Mouse (Mus musculus) lung, embryonic 16.5 days (tissue): ENCODE measurements around the gene Tmc8. TPM values are rescaled to one million over a fixed set of nuclear protein-coding genes. Genes with fewer than 3 reads are reported as not detected.

Experiments
- ATAC-seq: fragments of 200-750 bp; cut with Nextera tagmentation; 2 replicates; pipeline ENCODE4 v1.8.0; 2017; ENCODE audit warnings: low read depth, mild to moderate bottlenecking, moderate library complexity
- H3K27ac ChIP-seq: fragments of 300-500 bp; sonication (generic); 2 replicates; pipeline ENCODE4 v1.5.1; 2014; ENCODE audit warnings: mild to moderate bottlenecking, control low read depth, low read length
- H3K27me3 ChIP-seq: fragments of 300-500 bp; sonication (generic); 2 replicates; pipeline ENCODE4 v1.6.1; 2014; ENCODE audit warnings: low read depth, low read length, mixed read lengths; ENCODE audit not compliant: control insufficient read depth, insufficient read depth
- H3K36me3 ChIP-seq: fragments of 300-500 bp; sonication (generic); 2 replicates; pipeline ENCODE4 v1.6.1; 2014; ENCODE audit warnings: low read length; ENCODE audit not compliant: control insufficient read depth, insufficient read depth
- H3K4me1 ChIP-seq: fragments of 300-500 bp; sonication (generic); replicated peaks from 2 replicates; pipeline ENCODE4 v1.6.1; 2014; ENCODE audit warnings: low read length, mixed read lengths; ENCODE audit not compliant: control insufficient read depth, insufficient read depth
- H3K4me2 ChIP-seq: fragments of 300-500 bp; sonication (generic); 2 replicates; pipeline ENCODE4 v1.6.1; 2014; ENCODE audit warnings: low read depth, low read length, control low read depth
- H3K4me3 ChIP-seq: fragments of 300-500 bp; sonication (generic); 2 replicates; pipeline ENCODE4 v1.5.1; 2014; ENCODE audit warnings: mild to moderate bottlenecking, low read length, control low read depth
- H3K9ac ChIP-seq: fragments of 300-500 bp; sonication (generic); 2 replicates; pipeline ENCODE4 v1.6.1; 2014; ENCODE audit warnings: low read length, control low read depth
- H3K9me3 ChIP-seq: fragments of 300-500 bp; sonication (generic); 2 replicates; pipeline ENCODE4 v1.6.1; 2016; ENCODE audit warnings: low read length; ENCODE audit not compliant: control insufficient read depth
- WGBS: fragments of 180-500 bp; shearing (Covaris S2); extraction: QIAGEN DNeasy Blood & Tissue Kit; methylation state at CpG from one replicate; pipeline ENCODE4 v1.1.7; 2014; 5-methylcytosine and 5-hydroxymethylcytosine counted together
- polyA plus RNA-seq: library from polyadenylated mRNA; unstranded; fragments of >200 nt; fragmentation: Nextera tagmentation; extraction: Ambion mirVana; gene quantifications from 2 replicates; pipeline ENCODE4 v1.2.1, GENCODE M21; 2015

The Tmc8 gene
- polyA plus RNA-seq, 1 experiment from 2014 or later = 4.0 TPM

- Histone ChIP-seq H3K9me3 (no peaks in the 10 kb centered on the region), H3K4me3 (no peak overlapping the region), H3K4me1 (no peaks in the 10 kb centered on the region), H3K27me3 (no peaks in the 10 kb centered on the region), H3K27ac (no peak overlapping the region), H3K4me2 (no peak overlapping the region), H3K36me3 (peaks cover 57% of the 10 kb centered on the region), H3K9ac (no peak overlapping the region)
- WGBS = 79% methylated on average over 6 of the region's 6 CpGs
- no peak for ATAC-seq
These were observed 30.3 kb upstream of the Tmc8 start for GRCm38 (mm10) chr11:117751544-117751943.

DNA sequence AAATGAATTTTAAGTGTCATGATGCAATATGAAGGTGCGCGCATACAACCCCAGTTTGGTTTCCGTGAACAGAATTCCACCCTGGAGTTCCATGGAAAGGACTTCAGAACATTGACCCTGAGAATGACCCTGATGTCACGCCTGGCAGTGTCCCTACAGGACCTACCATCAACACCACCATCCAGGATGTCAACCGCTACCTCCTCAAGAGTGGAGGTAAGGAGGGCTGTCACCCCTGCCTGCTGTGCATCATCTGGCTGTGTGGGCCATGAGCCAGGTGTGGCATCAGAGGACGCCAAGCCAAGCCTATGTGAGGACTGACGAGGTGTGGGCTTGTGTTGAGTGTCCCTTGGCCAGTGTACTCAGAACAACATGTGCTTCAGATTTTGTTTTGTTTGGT lies 26.0 kb upstream of the Tmc8 start:
- Histone ChIP-seq H3K4me3 (no peak overlapping the region), H3K27ac (no peak overlapping the region), H3K9ac (no peak overlapping the region), H3K4me2 (no peak overlapping the region), H3K27me3 (no peaks in the 10 kb centered on the region), H3K9me3 (no peaks in the 10 kb centered on the region), H3K4me1 (no peaks in the 10 kb centered on the region), H3K36me3 (peaks cover 58% of the 10 kb centered on the region)
- ATAC-seq = no peak
- 95% methylated on average over 7 of the region's 7 CpGs for WGBS

GRCm38 (mm10) chr11:117759267-117759666 lies 22.6 kb upstream of the Tmc8 start:
- H3K27me3 ChIP-seq = no peaks in the 10 kb centered on the region
- no peak overlapping the region for H3K4me2 ChIP-seq
- H3K4me1 ChIP-seq = no peaks in the 10 kb centered on the region
- peaks cover 48% of the 10 kb centered on the region for H3K36me3 ChIP-seq
- no peak for ATAC-seq
- no peak overlapping the region for H3K27ac ChIP-seq
- 80% methylated on average over 10 of the region's 10 CpGs for WGBS
- H3K9ac ChIP-seq = no peak overlapping the region
- no peak overlapping the region for H3K4me3 ChIP-seq
- no peaks in the 10 kb centered on the region for H3K9me3 ChIP-seq

DNA sequence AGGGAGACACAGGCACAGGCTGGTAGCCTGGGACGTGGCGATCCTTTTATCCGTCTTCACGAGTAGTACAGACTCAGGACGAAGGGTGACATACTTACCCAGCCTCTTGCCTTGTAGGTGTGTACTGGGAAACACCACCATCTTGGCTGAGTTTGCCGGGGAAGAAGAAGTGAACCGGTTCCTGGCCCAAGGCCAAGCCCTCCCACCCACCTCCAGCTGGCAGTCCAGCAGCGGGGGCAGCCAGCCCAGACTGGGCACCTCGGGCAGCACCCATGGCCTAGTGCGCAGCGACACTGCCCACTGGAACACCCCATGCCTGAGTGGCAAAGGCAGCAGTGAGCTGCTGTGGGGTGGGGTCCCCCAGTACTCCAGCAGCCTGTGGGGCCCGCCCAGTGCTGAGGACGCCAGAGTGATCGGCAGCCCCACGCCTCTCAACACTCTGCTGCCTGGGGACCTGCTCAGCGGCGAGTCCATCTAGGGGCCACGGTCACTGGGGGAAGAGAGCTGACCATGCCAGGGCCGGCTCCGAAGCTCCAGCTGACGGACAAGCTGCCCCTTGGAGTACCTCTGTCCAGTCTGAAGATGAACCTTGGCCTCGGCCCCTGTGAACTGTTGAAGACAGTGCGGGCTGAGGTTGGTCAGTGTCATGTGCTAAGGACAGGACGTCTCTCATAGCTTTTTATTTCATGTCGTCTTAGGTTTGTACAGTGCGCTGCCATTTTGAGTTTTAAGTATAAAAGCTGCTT lies 21.3 kb upstream of the Tmc8 start:
- Histone ChIP-seq H3K4me2 (no peak overlapping the region), H3K36me3 (peaks cover 39% of the 10 kb centered on the region), H3K9ac (no peak overlapping the region), H3K27ac (no peak overlapping the region), H3K4me3 (no peak overlapping the region), H3K27me3 (no peaks in the 10 kb centered on the region), H3K4me1 (no peaks in the 10 kb centered on the region), H3K9me3 (no peaks in the 10 kb centered on the region)
- ATAC-seq = 0 out of 2 replicates have a peak, but pooled peaks have one; percentile 11
- WGBS = 85% methylated on average over 26 of the region's 26 CpGs

- H3K36me3 ChIP-seq = peaks cover 30% of the 10 kb centered on the region
- H3K27ac ChIP-seq = no peak overlapping the region
- no peak overlapping the region for H3K4me3 ChIP-seq
- H3K27me3 ChIP-seq = no peaks in the 10 kb centered on the region
- WGBS = 80% methylated on average over 13 of the region's 13 CpGs
- H3K4me2 ChIP-seq = no peak overlapping the region
- no peak overlapping the region for H3K9ac ChIP-seq
- no peak for ATAC-seq
- H3K4me1 ChIP-seq = no peaks in the 10 kb centered on the region
- H3K9me3 ChIP-seq = no peaks in the 10 kb centered on the region
These were observed 20.1 kb upstream of the Tmc8 start for GRCm38 (mm10) chr11:117761801-117762200.

DNA sequence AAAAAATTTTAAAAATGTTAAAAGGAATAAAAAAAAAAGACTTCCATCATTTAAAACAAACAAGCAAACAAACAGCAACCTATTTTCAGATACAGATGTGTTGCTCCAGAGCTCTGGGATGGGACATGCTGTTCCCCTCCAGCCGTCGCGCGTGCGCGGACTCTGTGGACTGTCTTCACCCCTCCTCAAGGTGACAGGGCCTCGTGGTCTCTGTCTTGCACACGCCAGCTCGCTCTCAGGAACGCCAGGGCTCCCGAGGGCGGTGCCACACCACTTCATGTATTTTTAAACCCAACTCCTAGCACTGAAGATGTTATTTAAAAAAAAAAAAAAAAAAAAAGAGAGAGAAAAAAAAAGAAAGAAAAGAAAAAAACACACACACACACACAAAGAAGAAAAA lies 19.6 kb upstream of the Tmc8 start:
- ATAC-seq = no peak
- peaks cover 29% of the 10 kb centered on the region for H3K36me3 ChIP-seq
- no peak overlapping the region for H3K4me2 ChIP-seq
- no peak overlapping the region for H3K9ac ChIP-seq
- no peaks in the 10 kb centered on the region for H3K27me3 ChIP-seq
- no peaks in the 10 kb centered on the region for H3K9me3 ChIP-seq
- H3K4me3 ChIP-seq = no peak overlapping the region
- 81% methylated on average over 12 of the region's 12 CpGs for WGBS
- no peaks in the 10 kb centered on the region for H3K4me1 ChIP-seq
- H3K27ac ChIP-seq = no peak overlapping the region

DNA sequence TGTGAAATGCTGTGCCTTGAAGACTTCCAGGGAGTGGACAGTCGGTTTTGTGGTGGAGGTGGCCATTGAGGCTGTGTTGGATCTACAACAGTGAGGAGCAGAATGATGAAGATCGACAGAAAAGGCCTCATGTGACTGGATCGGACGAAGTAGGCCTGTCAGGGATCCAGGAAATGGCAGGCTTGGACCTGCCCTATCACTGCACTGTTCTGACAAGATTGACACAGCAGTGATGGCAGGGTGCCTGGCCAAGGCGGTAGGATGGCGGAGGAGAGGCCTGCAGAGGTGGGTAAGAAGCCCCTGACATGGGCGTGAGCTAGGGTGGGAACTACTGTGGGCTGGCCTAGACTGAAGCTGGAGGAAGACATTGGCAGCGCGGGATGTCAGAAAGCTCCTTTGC lies 17.6 kb upstream of the Tmc8 start:
- Histone ChIP-seq H3K36me3 (peaks cover 16% of the 10 kb centered on the region), H3K4me1 (no peaks in the 10 kb centered on the region; the same call in 1 of the 2 replicates), H3K4me2 (no peak overlapping the region), H3K9me3 (no peaks in the 10 kb centered on the region), H3K27ac (no peak overlapping the region), H3K27me3 (no peaks in the 10 kb centered on the region), H3K9ac (no peak overlapping the region), H3K4me3 (no peak overlapping the region)
- ATAC-seq = no peak
- WGBS = 89% methylated on average over 9 of the region's 9 CpGs

- Histone ChIP-seq H3K4me1 (no peaks in the 10 kb centered on the region; the same call in 1 of the 2 replicates), H3K4me2 (no peak overlapping the region), H3K27ac (no peak overlapping the region), H3K27me3 (no peaks in the 10 kb centered on the region), H3K9me3 (no peaks in the 10 kb centered on the region), H3K9ac (no peak overlapping the region), H3K4me3 (no peak overlapping the region), H3K36me3 (peaks cover 10% of the 10 kb centered on the region)
- WGBS = 88% methylated on average over 5 of the region's 5 CpGs
- no peak for ATAC-seq
These were observed 16.5 kb upstream of the Tmc8 start for GRCm38 (mm10) chr11:117765361-117765760.

GRCm38 (mm10) chr11:117766275-117766674 lies 15.6 kb upstream of the Tmc8 start:
- Histone ChIP-seq H3K4me2 (no peak overlapping the region), H3K9ac (no peak overlapping the region), H3K9me3 (no peaks in the 10 kb centered on the region), H3K36me3 (peaks cover 6% of the 10 kb centered on the region; the same call in 1 of the 2 replicates), H3K27me3 (no peaks in the 10 kb centered on the region), H3K27ac (no peak overlapping the region), H3K4me1 (no peaks in the 10 kb centered on the region; the same call in 1 of the 2 replicates), H3K4me3 (no peak overlapping the region)
- WGBS = 79% methylated on average over 3 of the region's 3 CpGs
- no peak for ATAC-seq
